26 mouse cellular contexts compared by ENCODE assay signal in genomic region chr2:60367204-60367603, GRCm38 (mm10).
"Had no signal": no experiment of that assay in that cellular context is flagged by ENCODE, and none has a peak within 500 bp of the region (broad histone marks: within the 10 kb centered on the region; RNA-seq: fewer than 3 reads in every experiment).

No protein-coding gene starts in this region.

- H3K4me1 ChIP-seq: hindbrain, embryonic 10.5 days; hindbrain, embryonic 12.5 days; intestine, embryonic 15.5 days; kidney, embryonic 15.5 days; limb, embryonic 10.5 days; limb, embryonic 12.5 days; liver, embryonic 13.5 days had no signal

- H3K9me3 ChIP-seq: heart, embryonic 12.5 days; hindbrain, embryonic 10.5 days; hindbrain, embryonic 12.5 days; intestine, embryonic 15.5 days; kidney, embryonic 15.5 days; limb, embryonic 10.5 days; limb, embryonic 12.5 days; liver, embryonic 13.5 days had no signal

- DNase-seq: gastrocnemius, adult 2 months; gastrocnemius, postnatal 10 days; gastrocnemius, postnatal 25 days; heart, adult 2 months; heart, postnatal 10 days; heart, postnatal 4 days; kidney, adult 11 months; kidney, adult 2 months; kidney, adult 9 months; kidney, postnatal 25 days; kidney, postnatal 4 days; liver; liver, embryonic 13.5 days had no signal

- H3K4me3 ChIP-seq: gastrocnemius, adult 2 months; heart, adult 2 months; heart, embryonic 12.5 days; hindbrain, embryonic 10.5 days; hindbrain, embryonic 12.5 days; intestine, embryonic 15.5 days; kidney, embryonic 15.5 days; layer of hippocampus, adult 2 months; left cerebral cortex, adult 2 months; limb, embryonic 10.5 days; limb, embryonic 12.5 days; liver, embryonic 13.5 days had no signal

- H3K27me3 ChIP-seq: heart, embryonic 12.5 days; hindbrain, embryonic 12.5 days; intestine, embryonic 15.5 days; kidney, embryonic 15.5 days; limb, embryonic 12.5 days; liver, embryonic 13.5 days had no signal

- H3K36me3 ChIP-seq: heart, embryonic 12.5 days; hindbrain, embryonic 10.5 days; hindbrain, embryonic 12.5 days; intestine, embryonic 15.5 days; kidney, embryonic 15.5 days; limb, embryonic 12.5 days; liver, embryonic 13.5 days had no signal

- H3K27ac ChIP-seq: gastrocnemius, adult 2 months; heart, adult 2 months; hindbrain, embryonic 10.5 days; hindbrain, embryonic 12.5 days; hindbrain, embryonic 14.5 days; intestine, embryonic 15.5 days; kidney, embryonic 15.5 days; kidney, postnatal 0 days; layer of hippocampus, adult 2 months; left cerebral cortex, adult 2 months; limb, embryonic 10.5 days; limb, embryonic 12.5 days; liver, embryonic 13.5 days had no signal

- ATAC-seq: hindbrain, embryonic 16.5 days; inflammation-experienced regulatory T-cells, adult 6 months; intestine, embryonic 15.5 days had no signal
